Mouse (Mus musculus) bone marrow, adult 2 months (tissue): ENCODE measurements around the gene Yars2.

Experiments
- CTCF ChIP-seq: fragments of 200-500 bp; IDR thresholded peaks from 2 replicates; pipeline ENCODE4 v1.5.1; 2011; ENCODE audit warnings: low read length, control low read depth; ENCODE audit not compliant: control insufficient read depth, insufficient read depth
- POLR2A ChIP-seq: fragments of 200-500 bp; IDR thresholded peaks from 2 replicates; pipeline ENCODE4 v1.6.1; 2011; ENCODE audit warnings: low read depth, mild to moderate bottlenecking, control low read depth, low read length, borderline replicate concordance; ENCODE audit not compliant: control insufficient read depth

- TF ChIP-seq CTCF (no peak), POLR2A (no peak)
These were observed 40.3 kb upstream of the Yars2 start for GRCm38 (mm10) chr16:16262436-16262835.
